Mouse (Mus musculus): ENCODE data around the gene Metrnl.

Metrnl gene

GRCm38 (mm10) chr11:121685491-121686001 is 15.8 kb upstream of the Metrnl start:
- ATAC-seq (ENCODE audit: low TSS enrichment), result no peak

- no peak for ATAC-seq (ENCODE audit: low TSS enrichment)
These were observed 15.3 kb upstream of the Metrnl start for GRCm38 (mm10) chr11:121686091-121686490.

GRCm38 (mm10) chr11:121686674-121687073 is 14.7 kb upstream of the Metrnl start:
- no peak for ATAC-seq (ENCODE audit: low TSS enrichment)

- no peak for ATAC-seq (ENCODE audit: low TSS enrichment)
These were observed 13.3 kb upstream of the Metrnl start for GRCm38 (mm10) chr11:121688024-121688423.

GRCm38 (mm10) chr11:121695304-121696064 is 5.9 kb upstream of the Metrnl start:
- no peak for ATAC-seq (ENCODE audit: low TSS enrichment)

GRCm38 (mm10) chr11:121697271-121697670 is 4.1 kb upstream of the Metrnl start:
- ATAC-seq (ENCODE audit: low TSS enrichment), result no peak

GRCm38 (mm10) chr11:121698381-121698955 is 2.9 kb upstream of the Metrnl start:
- no peak for ATAC-seq (ENCODE audit: low TSS enrichment)

GRCm38 (mm10) chr11:121702111-121702894 is 959 bp downstream of the Metrnl start:
- peak; percentile 60 for ATAC-seq (ENCODE audit: low TSS enrichment)

GRCm38 (mm10) chr11:121702895-121703618 is 1.7 kb downstream of the Metrnl start:
- peak; percentile 44 for ATAC-seq (ENCODE audit: low TSS enrichment)

GRCm38 (mm10) chr11:121703619-121704215 is 2.4 kb downstream of the Metrnl start:
- no peak for ATAC-seq (ENCODE audit: low TSS enrichment)

- ATAC-seq (ENCODE audit: low TSS enrichment), result peak; percentile 64
These were observed 5.2 kb downstream of the Metrnl start for GRCm38 (mm10) chr11:121706521-121707005.

GRCm38 (mm10) chr11:121709278-121709677 is 7.9 kb downstream of the Metrnl start:
- ATAC-seq (ENCODE audit: low TSS enrichment), result no peak

- no peak for ATAC-seq (ENCODE audit: low TSS enrichment)
These were observed 8.9 kb downstream of the Metrnl start for GRCm38 (mm10) chr11:121710245-121710644.

GRCm38 (mm10) chr11:121712987-121713386 is 11.6 kb downstream of the Metrnl start:
- ATAC-seq (ENCODE audit: low TSS enrichment), result no peak

- ATAC-seq (ENCODE audit: low TSS enrichment), result no peak
These were observed 12.2 kb downstream of the Metrnl start for GRCm38 (mm10) chr11:121713569-121713968.

GRCm38 (mm10) chr11:121714745-121715485 is 13.6 kb downstream of the Metrnl start:
- no peak for ATAC-seq (ENCODE audit: low TSS enrichment)

- ATAC-seq (ENCODE audit: low TSS enrichment), result no peak
These were observed 16.4 kb downstream of the Metrnl start for GRCm38 (mm10) chr11:121717724-121718123.

GRCm38 (mm10) chr11:121720752-121721151 is 19.4 kb downstream of the Metrnl start:
- no peak for ATAC-seq (ENCODE audit: low TSS enrichment)

- ATAC-seq (ENCODE audit: low TSS enrichment), result no peak
These were observed 21.1 kb downstream of the Metrnl start for GRCm38 (mm10) chr11:121722434-121722833.

- no peak for ATAC-seq (ENCODE audit: low TSS enrichment)
These were observed 25.3 kb downstream of the Metrnl start for GRCm38 (mm10) chr11:121726625-121727024.
